Mouse (Mus musculus) CH12.LX (cell line): Measurements from ENCODE around the gene Mttp. TPM values are rescaled to one million over a fixed set of nuclear protein-coding genes. Genes with fewer than 3 reads are reported as not detected.

Experiments used
- DNase-seq: peaks from one replicate; pipeline ENCODE4 v3.0.0-alpha.2; 2013; ENCODE audit errors: extremely low read depth
- H3K27ac ChIP-seq: 2 replicates; pipeline ENCODE4 v1.5.1; 2012; ENCODE audit warnings: low read depth, mild to moderate bottlenecking, control low read depth, moderate library complexity; ENCODE audit not compliant: insufficient read depth
- H3K27me3 ChIP-seq: replicated peaks from 2 replicates; pipeline ENCODE3; 2012; ENCODE audit warnings: inconsistent platforms
- H3K36me3 ChIP-seq, 2 experiments: replicated peaks in 1 of 2; 2 replicates each; pipeline versions ENCODE3 to v1.6.1; 2012; ENCODE audit warnings: inconsistent platforms in 1 of 2, low read length in 1 of 2, mild to moderate bottlenecking in 1 of 2, mixed read lengths in 1 of 2, moderate library complexity in 1 of 2; ENCODE audit not compliant: control insufficient read depth in 1 of 2, insufficient read depth in 1 of 2
- H3K4me1 ChIP-seq, 2 experiments: 2 replicates each; pipeline ENCODE4 v1.6.1; 2012; ENCODE audit warnings: inconsistent platforms in 1 of 2, moderate library complexity in 1 of 2; ENCODE audit not compliant: insufficient read depth in 2 of 2, control insufficient read depth in 1 of 2
- H3K4me2 ChIP-seq: 2 replicates; pipeline ENCODE4 v1.6.1; 2012; ENCODE audit warnings: low read depth, mild to moderate bottlenecking, control low read depth; ENCODE audit not compliant: poor library complexity, insufficient read depth, severe bottlenecking
- H3K4me3 ChIP-seq, 3 experiments: fragments of 150-350 bp in 1 of 3; sonication (generic) in 1 of 3; replicated peaks in 1 of 3; 2 replicates each; pipeline versions ENCODE3 to v1.5.1; 2011 to 2012; ENCODE audit warnings: low read depth in 2 of 3, low read length in 2 of 3, mild to moderate bottlenecking in 2 of 3, moderate library complexity in 2 of 3, control low read depth in 1 of 3, improper control_type of control experiment in 1 of 3, inconsistent platforms in 1 of 3, mixed read lengths in 1 of 3; ENCODE audit not compliant: poor library complexity in 1 of 3
- H3K79me2 ChIP-seq: replicated peaks from 2 replicates; pipeline ENCODE4 v1.6.1; 2012; ENCODE audit warnings: mild to moderate bottlenecking, moderate library complexity; ENCODE audit not compliant: control insufficient read depth, poor library complexity, insufficient read depth, severe bottlenecking; ENCODE audit errors: extremely low read depth
- H3K9ac ChIP-seq: 2 replicates; pipeline ENCODE4 v1.6.1; 2012; ENCODE audit warnings: low read depth, mild to moderate bottlenecking, control low read depth, moderate library complexity; ENCODE audit not compliant: insufficient read depth
- H3K9me3 ChIP-seq: replicated peaks from 2 replicates; pipeline ENCODE3; 2012; ENCODE audit warnings: low read length, inconsistent platforms, mixed read lengths
- CHD2 ChIP-seq: IDR thresholded peaks from 2 replicates; pipeline ENCODE4 v1.6.1; 2011; ENCODE audit warnings: low read length, improper control_type of control experiment
- E2F4 ChIP-seq: IDR thresholded peaks from 2 replicates; pipeline ENCODE4 v1.6.1; 2011; ENCODE audit warnings: low read depth, low read length, improper control_type of control experiment; ENCODE audit not compliant: insufficient replicate concordance
- EP300 ChIP-seq: IDR thresholded peaks from 2 replicates; pipeline ENCODE4 v1.6.1; 2011; ENCODE audit warnings: low read length, improper control_type of control experiment
- ETS1 ChIP-seq: conservative IDR thresholded peaks from 2 replicates; pipeline ENCODE4 v1.6.1; 2012; ENCODE audit warnings: low read depth, mild to moderate bottlenecking, inconsistent platforms, low read length, improper control_type of control experiment, moderate library complexity
- GABPA ChIP-seq: IDR thresholded peaks from 2 replicates; pipeline ENCODE4 v1.6.1; 2012; ENCODE audit warnings: low read depth, low read length, improper control_type of control experiment, inconsistent platforms; ENCODE audit not compliant: insufficient replicate concordance
- IRF4 ChIP-seq: IDR thresholded peaks from 2 replicates; pipeline ENCODE4 v1.6.1; 2014; ENCODE audit warnings: low read depth, mild to moderate bottlenecking, inconsistent platforms, low read length, improper control_type of control experiment
- JUN ChIP-seq: IDR thresholded peaks from 2 replicates; pipeline ENCODE4 v1.6.1; 2011; ENCODE audit warnings: low read depth, mild to moderate bottlenecking, low read length, improper control_type of control experiment, moderate library complexity; ENCODE audit not compliant: insufficient read depth
- MAZ ChIP-seq: IDR thresholded peaks from 2 replicates; pipeline ENCODE4 v1.6.1; 2012; ENCODE audit warnings: low read depth, mild to moderate bottlenecking, inconsistent platforms, low read length, improper control_type of control experiment, moderate library complexity
- MEF2A ChIP-seq: IDR thresholded peaks from 2 replicates; pipeline ENCODE4 v1.6.1; 2014; ENCODE audit warnings: low read depth, mild to moderate bottlenecking, inconsistent platforms, low read length, improper control_type of control experiment, borderline replicate concordance
- MXI1 ChIP-seq: IDR thresholded peaks from 2 replicates; pipeline ENCODE4 v1.6.1; 2011; ENCODE audit warnings: mild to moderate bottlenecking, low read depth, low read length, improper control_type of control experiment
- MYC ChIP-seq: IDR thresholded peaks from 2 replicates; pipeline ENCODE4 v1.6.1; 2011; ENCODE audit warnings: low read depth, mild to moderate bottlenecking, improper control_type of control experiment, low read length
- NELFE ChIP-seq: IDR thresholded peaks from 2 replicates; pipeline ENCODE4 v1.6.1; 2011; ENCODE audit warnings: low read depth, low read length, improper control_type of control experiment
- NRF1 ChIP-seq: IDR thresholded peaks from 2 replicates; pipeline ENCODE4 v1.6.1; 2014; ENCODE audit warnings: low read depth, mild to moderate bottlenecking, inconsistent platforms, low read length, improper control_type of control experiment, moderate library complexity
- POLR2A ChIP-seq: IDR thresholded peaks from 2 replicates; pipeline ENCODE4 v1.6.1; 2011; ENCODE audit warnings: low read depth, mild to moderate bottlenecking, improper control_type of control experiment, low read length
- RAD21 ChIP-seq: IDR thresholded peaks from 2 replicates; pipeline ENCODE4 v1.6.1; 2011; ENCODE audit warnings: low read depth, mild to moderate bottlenecking, low read length, improper control_type of control experiment, moderate library complexity
- TCF12 ChIP-seq: IDR thresholded peaks from 2 replicates; pipeline ENCODE4 v1.6.1; 2014; ENCODE audit warnings: low read depth, mild to moderate bottlenecking, inconsistent platforms, low read length, improper control_type of control experiment
- USF2 ChIP-seq: conservative IDR thresholded peaks from 2 replicates; pipeline ENCODE4 v1.6.1; 2011; ENCODE audit warnings: low read depth, low read length, improper control_type of control experiment
- ZC3H11A ChIP-seq: IDR thresholded peaks from 2 replicates; pipeline ENCODE4 v1.6.1; 2012; ENCODE audit warnings: low read depth, mild to moderate bottlenecking, inconsistent platforms, low read length, improper control_type of control experiment
- ZKSCAN1 ChIP-seq: IDR thresholded peaks from 2 replicates; pipeline ENCODE4 v1.6.1; 2012; ENCODE audit warnings: low read depth, inconsistent platforms, low read length, improper control_type of control experiment, borderline replicate concordance
- ZMIZ1 ChIP-seq: IDR thresholded peaks from 2 replicates; pipeline ENCODE4 v1.6.1; 2012; ENCODE audit warnings: low read depth, mild to moderate bottlenecking, inconsistent platforms, low read length, improper control_type of control experiment
- ZNF384 ChIP-seq: IDR thresholded peaks from 2 replicates; pipeline ENCODE4 v1.6.1; 2012; ENCODE audit warnings: low read depth, low read length, improper control_type of control experiment, inconsistent platforms
- dilution Hi-C: fragments of 300-500 bp; cut with MboI; formaldehyde crosslinking; loops from 2 replicates; pipeline ENCODE4 v1.14.3; 2020; ENCODE audit warnings: low sequenced_read_pairs; ENCODE audit not compliant: extremely low pct_unique_long_range_greater_than_20kb, extremely low pct_ligation_motif_present
- in situ Hi-C: fragments of 300-500 bp; cut with MboI; formaldehyde crosslinking; loops from 3 replicates; pipeline ENCODE4 v1.14.3; 2019; ENCODE audit warnings: low sequenced_read_pairs, low pct_ligation_motif_present, low pct_unique_long_range_greater_than_20kb, mixed read lengths
- polyA plus RNA-seq: library from polyadenylated mRNA; unstranded; fragments of >175 nt; gene quantifications from 2 replicates; pipeline ENCODE4 v1.2.1, GENCODE M21; 2012; ENCODE audit warnings: low read depth; ENCODE audit not compliant: insufficient read length
- total RNA-seq, 2 experiments: library from RNA; depleted of rRNA; stranded (reverse); fragments of 300-350 nt in 1 of 2; fragments of >200 nt in 1 of 2; gene quantifications; 2 replicates each; pipeline ENCODE4 v1.2.3; 2012 to 2014

Mttp gene
- total and polyA plus RNA-seq, 3 experiments, result 4.5 to 6.3 (median 5.9) TPM

DNA sequence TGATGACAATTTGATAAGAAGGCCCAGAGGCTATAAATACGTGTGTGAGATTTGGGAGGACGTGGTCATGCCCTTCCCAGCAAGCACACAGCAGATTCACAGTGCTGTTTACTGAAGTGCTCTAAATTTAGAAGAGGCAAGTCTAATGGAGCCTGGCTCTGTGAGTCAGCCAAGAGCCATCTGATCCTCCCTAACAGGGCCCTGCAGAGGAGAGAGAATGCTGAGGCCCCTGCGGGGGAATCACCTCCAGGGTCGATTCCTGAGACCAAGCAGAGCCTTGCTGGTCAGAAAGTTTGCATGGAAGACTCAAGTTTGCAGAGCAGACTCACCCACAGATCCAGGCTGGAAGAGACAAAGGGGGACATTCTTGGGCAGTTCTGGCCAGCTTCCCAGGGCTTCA is 90.8 kb downstream of the Mttp start:
- in situ Hi-C loops, result no loop called here

GRCm38 (mm10) chr3:138051431-138051830 is 93.3 kb downstream of the Mttp start:
- no peak for TF ChIP-seq GABPA
- TF ChIP-seq ETS1, result no peak
- Histone ChIP-seq H3K27ac (no peak overlapping the region), H3K9ac (no peak overlapping the region), H3K4me3 (no peak overlapping the region), H3K4me2 (no peak overlapping the region), H3K9me3 (no peaks in the 10 kb centered on the region), H3K36me3 (no peaks in the 10 kb centered on the region), H3K4me1 (peaks cover 0 to 10% of the 10 kb centered on the region in 2 experiments; a peak in 2 of 4 replicates), H3K27me3 (no peaks in the 10 kb centered on the region), H3K79me2 (no peaks in the 10 kb centered on the region)
- in situ Hi-C loops, result no loop called here
- dilution Hi-C loops, result no loop called here
- no peak for DNase-seq

More for the DNA sequence above, 90.8 kb downstream of the Mttp start:
- Histone ChIP-seq H3K4me3 (no peak overlapping the region), H3K79me2 (no peaks in the 10 kb centered on the region), H3K27me3 (no peaks in the 10 kb centered on the region), H3K36me3 (no peaks in the 10 kb centered on the region), H3K9me3 (no peaks in the 10 kb centered on the region), H3K9ac (no peak overlapping the region), H3K4me1 (peaks cover 2 to 20% of the 10 kb centered on the region in 2 experiments; a peak in 2 of 4 replicates), H3K27ac (no peak overlapping the region), H3K4me2 (no peak overlapping the region)
- TF ChIP-seq USF2 (no peak), TCF12 (no peak), ZC3H11A (no peak), ZKSCAN1 (no peak), IRF4 (0 out of 2 replicates have a peak, but pooled peaks have one; percentile 30), GABPA (no peak), POLR2A (no peak), RAD21 (no peak)
- dilution Hi-C loops, result no loop called here
- DNase-seq, result peak; percentile 37

GRCm38 (mm10) chr3:138050772-138051171 is 94.0 kb downstream of the Mttp start:
- Histone ChIP-seq H3K4me1 (peaks cover 0 to 10% of the 10 kb centered on the region in 2 experiments; a peak in 2 of 4 replicates), H3K4me3 (no peak overlapping the region), H3K27me3 (no peaks in the 10 kb centered on the region), H3K36me3 (no peaks in the 10 kb centered on the region), H3K27ac (no peak overlapping the region), H3K9me3 (no peaks in the 10 kb centered on the region), H3K4me2 (no peak overlapping the region), H3K79me2 (no peaks in the 10 kb centered on the region), H3K9ac (no peak overlapping the region)
- dilution Hi-C loops, result no loop called here
- DNase-seq, result no peak
- no peak for TF ChIP-seq MYC
- TF ChIP-seq TCF12, result no peak
- TF ChIP-seq E2F4, result no peak
- no peak for TF ChIP-seq RAD21
- TF ChIP-seq MEF2A, result no peak
- no peak for TF ChIP-seq ZMIZ1
- TF ChIP-seq MAZ, result no peak
- no peak for TF ChIP-seq CHD2
- no peak for TF ChIP-seq NRF1
- TF ChIP-seq JUN, result no peak
- no peak for TF ChIP-seq MXI1
- no peak for TF ChIP-seq ZNF384
- TF ChIP-seq EP300, result no peak
- no peak for TF ChIP-seq NELFE
- in situ Hi-C loops, result no loop called here
